Mouse (Mus musculus) left cerebral cortex, postnatal 4 days (tissue): ENCODE results near the gene Pappa2. TPM values are rescaled to one million over a fixed set of nuclear protein-coding genes. Genes with fewer than 3 reads are reported as not detected.

Source experiments
- DNase-seq: peaks from one replicate; pipeline ENCODE4 v3.0.0-alpha.2; 2022
- intact Hi-C: fragments of 180-260 bp; cut with DNase I; formaldehyde crosslinking; loops from one replicate; pipeline ENCODE4 v1.15.1; 2025
- total RNA-seq, 2 experiments: library from RNA; stranded (reverse); gene quantifications; 2 replicates each; pipeline ENCODE4 v1.2.3; 2021

Gene Pappa2
- 1 to 10 TPM; 9.0 to 9.8 TPM for total RNA-seq

GRCm38 (mm10) chr1:158980390-158980789 is at the start of gene Pappa2:
Gene Pappa2, minus strand, starts transcription at chr1:158980490.
- intact Hi-C loops, result no loop called here
- DNase-seq, result no peak

- DNase-seq, result no peak
- intact Hi-C loops, result no loop called here
Measured at GRCm38 (mm10) chr1:159029106-159029505, 48.8 kb upstream of the Pappa2 start.

- intact Hi-C loops, result no loop called here
- no peak for DNase-seq
Measured at GRCm38 (mm10) chr1:159014940-159015660, 34.8 kb upstream of the Pappa2 start.

- DNase-seq, result no peak
- intact Hi-C loops, result no loop called here
Measured at GRCm38 (mm10) chr1:158987042-158987441, 6.8 kb upstream of the Pappa2 start.

GRCm38 (mm10) chr1:158962340-158962739 is 17.9 kb downstream of the Pappa2 start:
- intact Hi-C loops, result loop anchor here (5.0 kb wide), 1 partner anchor 170 kb away; no protein-coding TSS in a partner anchor
- no peak for DNase-seq

GRCm38 (mm10) chr1:158960984-158961383 is 19.3 kb downstream of the Pappa2 start:
- DNase-seq, result no peak
- intact Hi-C loops, result loop anchor here (5.0 kb wide), 1 partner anchor 171 kb away; no protein-coding TSS in a partner anchor

GRCm38 (mm10) chr1:158960549-158960948 is 19.7 kb downstream of the Pappa2 start:
- intact Hi-C loops, result loop anchor here (5.0 kb wide), 1 partner anchor 172 kb away; no protein-coding TSS in a partner anchor
- peak; percentile 21 for DNase-seq

- no peak for DNase-seq
- intact Hi-C loops, result loop anchor here (10.0 kb wide), 1 partner anchor 1402 kb away; no protein-coding TSS in a partner anchor
Measured at GRCm38 (mm10) chr1:158956361-158956760, 23.9 kb downstream of the Pappa2 start.

- peak; percentile 27 for DNase-seq
- intact Hi-C loops, result loop anchor here (5.0 to 10.0 kb wide), 3 partner anchors 183 to 1400 kb away; no protein-coding TSS in a partner anchor
Measured at GRCm38 (mm10) chr1:158954785-158955184, 25.5 kb downstream of the Pappa2 start.

- DNase-seq, result peak; percentile 68
- intact Hi-C loops, result loop anchor here (1.0 to 10.0 kb wide), 4 partner anchors 184 to 1399 kb away; no protein-coding TSS in a partner anchor
Measured at GRCm38 (mm10) chr1:158953479-158954207, 26.6 kb downstream of the Pappa2 start.

GRCm38 (mm10) chr1:158949041-158949440 is 31.2 kb downstream of the Pappa2 start:
- intact Hi-C loops, result no loop called here
- no peak for DNase-seq

- intact Hi-C loops, result no loop called here
- DNase-seq, result no peak
Measured at GRCm38 (mm10) chr1:158947981-158948735, 32.1 kb downstream of the Pappa2 start.

GRCm38 (mm10) chr1:158944936-158945335 is 35.4 kb downstream of the Pappa2 start:
- no peak for DNase-seq
- intact Hi-C loops, result no loop called here

GRCm38 (mm10) chr1:158942864-158943263 is 37.4 kb downstream of the Pappa2 start:
- no peak for DNase-seq
- intact Hi-C loops, result no loop called here

- DNase-seq, result no peak
- intact Hi-C loops, result no loop called here
Measured at GRCm38 (mm10) chr1:158940966-158941365, 39.3 kb downstream of the Pappa2 start.

GRCm38 (mm10) chr1:158934447-158934846 is 45.8 kb downstream of the Pappa2 start:
- intact Hi-C loops, result no loop called here
- DNase-seq, result no peak

GRCm38 (mm10) chr1:158931202-158931827 is 49.0 kb downstream of the Pappa2 start:
- no peak for DNase-seq
- intact Hi-C loops, result no loop called here

- intact Hi-C loops, result no loop called here
- DNase-seq, result no peak
Measured at GRCm38 (mm10) chr1:158929369-158929768, 50.9 kb downstream of the Pappa2 start.

- intact Hi-C loops, result no loop called here
- no peak for DNase-seq
Measured at GRCm38 (mm10) chr1:158920451-158920850, 59.8 kb downstream of the Pappa2 start.

- intact Hi-C loops, result no loop called here
- no peak for DNase-seq
Measured at GRCm38 (mm10) chr1:158918890-158919289, 61.4 kb downstream of the Pappa2 start.
